Mouse (Mus musculus) right cerebral cortex, postnatal 4 days (tissue): Measurements from ENCODE around the gene Emilin2.

ENCODE experiments used
- DNase-seq: peaks from one replicate; pipeline ENCODE4 v3.0.0-alpha.2; 2022

The Emilin2 gene

GRCm38 (mm10) chr17:71230108-71230709 lies 81.6 kb downstream of the Emilin2 start:
- DNase-seq: no peak

- no peak for DNase-seq
Observed at GRCm38 (mm10) chr17:71228651-71229050, 83.1 kb downstream of the Emilin2 start.

- no peak for DNase-seq
Observed at GRCm38 (mm10) chr17:71227128-71227895, 84.5 kb downstream of the Emilin2 start.

GRCm38 (mm10) chr17:71225091-71225490 lies 86.7 kb downstream of the Emilin2 start:
- DNase-seq: no peak

GRCm38 (mm10) chr17:71224521-71224920 lies 87.3 kb downstream of the Emilin2 start:
- no peak for DNase-seq

- no peak for DNase-seq
Observed at GRCm38 (mm10) chr17:71223676-71224075, 88.1 kb downstream of the Emilin2 start.

- DNase-seq: no peak
Observed at GRCm38 (mm10) chr17:71221383-71221782, 90.4 kb downstream of the Emilin2 start.

GRCm38 (mm10) chr17:71217111-71217685 lies 94.6 kb downstream of the Emilin2 start:
- DNase-seq: no peak

- no peak for DNase-seq
Observed at GRCm38 (mm10) chr17:71216263-71216662, 95.5 kb downstream of the Emilin2 start.

- DNase-seq: no peak
Observed at GRCm38 (mm10) chr17:71215241-71215839, 96.4 kb downstream of the Emilin2 start.

GRCm38 (mm10) chr17:71214514-71215240 lies 97.1 kb downstream of the Emilin2 start:
- no peak for DNase-seq

GRCm38 (mm10) chr17:71213666-71214065 lies 98.1 kb downstream of the Emilin2 start:
- DNase-seq: no peak

- no peak for DNase-seq
Observed at GRCm38 (mm10) chr17:71211962-71212646, 99.7 kb downstream of the Emilin2 start.

GRCm38 (mm10) chr17:71209936-71210335 lies 101.8 kb downstream of the Emilin2 start:
- no peak for DNase-seq

- DNase-seq: no peak
Observed at GRCm38 (mm10) chr17:71208921-71209320, 102.9 kb downstream of the Emilin2 start.

- DNase-seq: no peak
Observed at GRCm38 (mm10) chr17:71208376-71208775, 103.4 kb downstream of the Emilin2 start.

- DNase-seq: no peak
Observed at GRCm38 (mm10) chr17:71207268-71207667, 104.5 kb downstream of the Emilin2 start.

GRCm38 (mm10) chr17:71206136-71206893 lies 105.5 kb downstream of the Emilin2 start:
- no peak for DNase-seq

GRCm38 (mm10) chr17:71204809-71205091 lies 107.0 kb downstream of the Emilin2 start:
- DNase-seq: no peak

- no peak for DNase-seq
Observed at GRCm38 (mm10) chr17:71203998-71204808, 107.6 kb downstream of the Emilin2 start.
